Mouse (Mus musculus) limb, embryonic 12.5 days (tissue): Measurements from ENCODE around the gene Bet1l. TPM values are rescaled to one million over a fixed set of nuclear protein-coding genes. Genes with fewer than 3 reads are reported as not detected.

Experiments
- ATAC-seq: fragments of 200-750 bp; cut with Nextera tagmentation; 2 replicates; pipeline ENCODE4 v1.8.0; 2017; ENCODE audit warnings: low read depth, moderate TSS enrichment; ENCODE audit not compliant: insufficient number of reproducible peaks, insufficient read depth, low FRiP score, low TSS enrichment
- H3K27ac ChIP-seq: fragments of 300-500 bp; sonication (generic); 2 replicates; pipeline ENCODE4 v1.5.1; 2016; ENCODE audit warnings: mild to moderate bottlenecking, moderate library complexity
- H3K27me3 ChIP-seq: fragments of 300-500 bp; sonication (generic); 2 replicates; pipeline ENCODE4 v1.6.1; 2016; ENCODE audit warnings: mild to moderate bottlenecking, moderate library complexity
- H3K36me3 ChIP-seq: fragments of 300-500 bp; sonication (generic); 2 replicates; pipeline ENCODE4 v1.6.1; 2016; ENCODE audit warnings: mild to moderate bottlenecking, moderate library complexity
- H3K4me1 ChIP-seq: fragments of 300-500 bp; sonication (generic); replicated peaks from 2 replicates; pipeline ENCODE4 v1.6.1; 2016
- H3K4me2 ChIP-seq: fragments of 300-500 bp; sonication (generic); 2 replicates; pipeline ENCODE4 v1.6.1; 2016; ENCODE audit warnings: mild to moderate bottlenecking, moderate library complexity
- H3K4me3 ChIP-seq: fragments of 300-500 bp; sonication (generic); replicated peaks from 2 replicates; pipeline ENCODE4 v1.5.1; 2016; ENCODE audit warnings: mild to moderate bottlenecking
- H3K9ac ChIP-seq: fragments of 300-500 bp; sonication (generic); replicated peaks from 2 replicates; pipeline ENCODE4 v1.6.1; 2016; ENCODE audit warnings: mild to moderate bottlenecking, moderate library complexity
- H3K9me3 ChIP-seq: fragments of 300-500 bp; sonication (generic); 2 replicates; pipeline ENCODE4 v1.6.1; 2016; ENCODE audit warnings: mild to moderate bottlenecking, moderate library complexity
- WGBS: fragments of 180-500 bp; shearing (Covaris S2); methylation state at CpG from one replicate; pipeline ENCODE4 v1.1.7; 2016; 5-methylcytosine and 5-hydroxymethylcytosine counted together
- polyA plus RNA-seq: library from polyadenylated mRNA; unstranded; fragments of >200 nt; fragmentation: Nextera tagmentation; extraction: Ambion mirVana; gene quantifications from 2 replicates; pipeline ENCODE4 v1.2.1, GENCODE M21; 2016

Bet1l gene
- polyA plus RNA-seq, 1 experiment from 2014 or later: 38.3 TPM

DNA sequence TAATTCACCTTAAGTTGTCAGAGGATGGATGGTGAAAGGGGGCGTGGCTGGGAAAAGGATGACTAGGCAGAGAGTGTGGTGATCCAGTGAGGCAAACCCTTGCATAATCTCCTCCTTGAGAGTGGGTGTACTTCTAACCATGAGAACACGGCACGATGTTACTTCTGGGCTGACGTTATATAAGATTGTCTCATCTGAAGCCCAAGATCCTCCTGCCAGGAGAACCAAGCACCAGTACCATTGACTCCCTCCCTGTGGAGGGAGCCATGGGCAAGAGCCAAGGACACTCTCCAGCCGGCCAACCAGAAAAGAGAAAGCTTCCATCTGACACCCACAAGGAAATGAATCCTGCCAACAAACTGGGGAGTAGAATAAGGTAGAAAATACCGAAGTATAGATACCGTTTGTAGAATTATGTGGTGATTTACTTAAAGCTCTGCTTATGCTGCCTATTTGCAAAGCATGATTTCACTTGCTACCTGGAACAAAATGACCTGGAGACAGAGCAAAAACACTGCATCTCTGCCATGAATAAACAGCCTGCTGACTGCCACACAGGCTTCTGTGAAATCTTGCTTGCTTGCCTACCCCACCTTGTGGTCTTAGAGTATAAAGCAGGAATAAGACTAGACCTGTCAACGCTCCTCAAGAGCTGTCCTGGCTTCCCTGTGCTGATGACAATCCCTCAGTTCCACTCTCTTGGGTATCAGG, 29.1 kb downstream of the Bet1l start:
- Histone ChIP-seq H3K4me2 (no peak overlapping the region), H3K4me3 (no peak overlapping the region), H3K27me3 (peaks cover 3% of the 10 kb centered on the region; the same call in 1 of the 2 replicates), H3K27ac (no peak overlapping the region), H3K36me3 (no peaks in the 10 kb centered on the region), H3K9me3 (no peaks in the 10 kb centered on the region), H3K4me1 (no peaks in the 10 kb centered on the region), H3K9ac (no peak overlapping the region)
- WGBS: 45% methylated on average over 8 of the region's 8 CpGs
- ATAC-seq: no peak

DNA sequence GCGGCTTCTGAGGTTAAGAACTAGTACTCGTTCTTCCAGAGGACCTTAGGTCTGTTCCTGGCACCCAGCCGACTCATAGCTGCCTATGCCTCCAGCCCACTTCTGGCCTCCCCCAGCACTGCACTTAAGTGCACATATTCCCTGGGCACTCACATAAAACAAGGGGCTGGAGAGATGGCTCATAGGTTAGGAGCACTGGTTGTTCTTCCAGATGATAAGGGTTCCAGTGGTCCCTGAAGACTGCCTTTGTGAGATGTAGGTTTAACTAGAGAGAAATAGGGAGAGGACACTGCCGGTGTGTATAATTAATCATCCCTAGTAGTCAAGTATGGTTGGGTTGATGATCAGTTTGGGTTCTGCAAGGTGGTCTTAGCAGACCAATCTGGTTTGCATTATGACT, 34.6 kb downstream of the Bet1l start:
- Histone ChIP-seq H3K36me3 (no peaks in the 10 kb centered on the region), H3K9ac (no peak overlapping the region), H3K27me3 (peaks cover 3% of the 10 kb centered on the region; the same call in 1 of the 2 replicates), H3K27ac (no peak overlapping the region), H3K4me3 (no peak overlapping the region), H3K4me1 (no peaks in the 10 kb centered on the region; the same call in 1 of the 2 replicates), H3K4me2 (no peak overlapping the region), H3K9me3 (no peaks in the 10 kb centered on the region)
- ATAC-seq: no peak
- WGBS: 92% methylated on average over 4 of the region's 4 CpGs

DNA sequence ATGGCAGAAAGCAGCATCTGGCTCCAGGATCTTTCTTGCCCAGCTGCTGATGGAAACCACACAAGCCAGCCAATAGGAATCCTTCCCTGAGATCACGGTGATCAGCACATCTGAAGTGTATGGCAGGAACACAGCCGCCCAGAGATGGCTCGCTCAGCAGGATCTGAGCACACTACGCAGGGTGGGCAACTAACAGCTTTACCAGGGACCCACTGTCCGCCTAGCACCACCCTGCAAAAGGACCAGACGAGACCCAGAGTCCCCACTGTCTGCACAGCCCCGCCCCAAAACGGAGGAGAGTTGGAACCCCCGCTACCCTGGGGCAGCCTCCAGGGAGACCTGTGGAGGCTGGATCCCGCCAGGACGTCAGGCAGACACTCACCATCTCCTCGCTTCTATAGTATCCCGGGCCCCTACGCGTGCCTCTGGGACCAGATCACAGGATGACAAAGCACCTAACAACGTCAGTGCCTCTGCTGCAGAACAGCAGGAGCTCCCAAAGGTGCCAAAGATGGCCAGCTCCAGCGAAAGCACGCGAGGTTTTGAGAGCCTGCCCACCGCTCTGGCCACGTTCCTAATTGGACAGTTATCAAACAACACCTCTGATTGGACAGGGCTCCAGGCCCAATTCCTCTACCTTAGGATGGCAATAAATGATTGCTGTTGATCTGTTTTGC, 35.6 kb downstream of the Bet1l start, which contains the start of gene Zfp941:
Gene Zfp941, minus strand, starts transcription at position 526 of the 677 bp plus-strand sequence.
- 1% methylated on average over 21 of the region's 21 CpGs for WGBS

DNA sequence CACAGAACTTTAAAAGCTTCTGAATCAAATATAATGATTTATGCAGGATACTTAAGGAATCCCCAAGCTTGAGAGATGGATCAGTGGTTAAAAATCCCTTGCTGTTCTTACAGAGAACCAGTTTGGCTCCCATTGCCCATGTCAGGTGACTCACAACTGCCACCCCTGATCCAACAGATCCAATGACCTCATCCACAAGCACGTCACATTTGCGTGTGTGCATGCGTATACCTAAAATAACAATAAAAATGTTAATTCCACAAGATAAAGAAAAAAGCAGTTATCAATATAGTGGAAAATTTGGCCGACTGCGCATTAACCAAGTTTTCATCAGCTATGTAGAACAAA, 36.1 kb downstream of the Bet1l start:
- WGBS: 45% methylated on average over 5 of the region's 5 CpGs

More for the DNA sequence above, 35.6 kb downstream of the Bet1l start, which contains the start of gene Zfp941:
- H3K36me3 ChIP-seq: no peaks in the 10 kb centered on the region
- peak; percentile 71 for ATAC-seq
- peak within 1 kb of the TSS; percentile 70 for H3K4me2 ChIP-seq
- H3K4me3 ChIP-seq: peak within 1 kb of the TSS; percentile 56
- H3K27ac ChIP-seq: no peak within 1 kb of the TSS
- H3K9ac ChIP-seq: peak within 1 kb of the TSS; percentile 44
- H3K9me3 ChIP-seq: no peaks in the 10 kb centered on the region
- no peaks in the 10 kb centered on the region; the same call in 1 of the 2 replicates for H3K4me1 ChIP-seq
- H3K27me3 ChIP-seq: peaks cover 3% of the 10 kb centered on the region; the same call in 1 of the 2 replicates

DNA sequence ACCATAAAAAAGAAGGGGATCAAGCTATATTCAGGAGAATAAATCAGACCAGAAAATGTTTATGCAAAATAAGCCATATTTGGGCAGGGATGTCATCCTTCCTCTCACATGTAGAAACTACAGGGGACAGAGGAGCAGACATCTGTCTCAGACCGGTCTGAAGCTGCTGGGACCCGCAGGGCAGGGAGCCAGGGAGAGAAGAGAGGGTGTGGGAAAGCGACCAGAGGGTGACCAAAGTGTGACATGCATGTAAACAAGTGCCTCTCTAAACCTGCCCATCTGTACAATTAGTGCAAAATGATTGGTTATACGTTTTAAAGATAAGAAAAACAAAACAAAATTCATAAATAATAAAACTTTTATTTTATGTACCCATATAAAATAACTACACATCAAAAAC, 37.2 kb downstream of the Bet1l start:
- Histone ChIP-seq H3K27me3 (peaks cover 3% of the 10 kb centered on the region; the same call in 1 of the 2 replicates), H3K9me3 (no peaks in the 10 kb centered on the region), H3K9ac (no peak overlapping the region), H3K4me3 (no peak overlapping the region), H3K27ac (no peak overlapping the region), H3K4me2 (no peak overlapping the region), H3K36me3 (no peaks in the 10 kb centered on the region), H3K4me1 (no peaks in the 10 kb centered on the region; the same call in 1 of the 2 replicates)
- WGBS: 81% methylated on average over 4 of the region's 4 CpGs
- no peak for ATAC-seq

More for the DNA sequence above, 36.1 kb downstream of the Bet1l start:
- ATAC-seq: no peak
- Histone ChIP-seq H3K27me3 (peaks cover 3% of the 10 kb centered on the region; the same call in 1 of the 2 replicates), H3K27ac (no peak overlapping the region), H3K9ac (peak overlapping the region; percentile 44; the same call in 1 of the 2 replicates), H3K4me2 (peak overlapping the region; percentile 70), H3K36me3 (no peaks in the 10 kb centered on the region), H3K4me1 (no peaks in the 10 kb centered on the region; the same call in 1 of the 2 replicates), H3K4me3 (peak overlapping the region; percentile 56), H3K9me3 (no peaks in the 10 kb centered on the region)

DNA sequence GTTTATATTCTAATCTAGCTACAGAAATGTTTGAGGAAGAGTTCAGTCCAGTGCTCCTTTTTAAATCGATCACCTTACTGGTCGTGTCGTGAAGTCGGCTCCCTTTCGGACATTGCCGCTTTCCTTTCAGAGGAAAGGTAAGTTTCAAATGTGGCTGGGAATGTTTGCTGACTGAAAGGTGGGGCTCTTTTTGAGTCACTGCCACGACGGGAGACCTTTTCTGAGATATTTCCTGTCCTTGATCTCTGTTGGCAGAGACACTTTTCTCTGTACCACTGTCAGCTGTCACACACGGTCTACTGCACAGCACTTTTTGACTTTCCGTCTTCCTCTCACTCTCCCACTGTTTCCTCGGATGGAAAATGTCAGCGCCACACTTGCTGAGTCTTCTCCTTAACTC, 44.5 kb downstream of the Bet1l start:
- H3K4me3 ChIP-seq: no peak overlapping the region
- H3K27me3 ChIP-seq: no peaks in the 10 kb centered on the region
- H3K4me1 ChIP-seq: no peaks in the 10 kb centered on the region
- H3K4me2 ChIP-seq: no peak overlapping the region
- H3K9ac ChIP-seq: no peak overlapping the region
- no peak overlapping the region for H3K27ac ChIP-seq
- H3K9me3 ChIP-seq: no peaks in the 10 kb centered on the region
- WGBS: 91% methylated on average over 12 of the region's 12 CpGs
- H3K36me3 ChIP-seq: peaks cover 29% of the 10 kb centered on the region
- no peak for ATAC-seq

DNA sequence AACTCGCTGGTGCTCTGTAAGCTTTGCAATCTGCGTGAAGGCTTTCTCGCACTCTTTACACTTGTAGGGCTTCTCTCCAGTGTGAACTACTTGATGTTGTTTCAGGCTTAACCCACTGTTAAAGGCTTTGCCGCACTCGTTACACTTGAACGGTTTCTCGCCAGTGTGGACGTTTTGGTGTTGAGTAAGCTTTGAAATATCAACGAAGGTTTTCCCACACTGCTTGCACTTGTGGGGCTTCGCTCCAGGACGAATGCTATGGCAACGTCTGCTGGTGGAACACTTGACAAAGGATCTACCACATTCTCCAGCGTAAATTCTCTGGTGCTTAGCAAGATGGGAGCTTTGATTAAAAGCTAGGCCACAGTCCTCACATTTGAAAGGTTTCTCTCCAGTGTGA, 45.7 kb downstream of the Bet1l start:
- H3K27ac ChIP-seq: no peak overlapping the region
- H3K4me3 ChIP-seq: no peak overlapping the region
- no peaks in the 10 kb centered on the region for H3K27me3 ChIP-seq
- H3K9me3 ChIP-seq: no peaks in the 10 kb centered on the region
- H3K4me1 ChIP-seq: no peaks in the 10 kb centered on the region
- H3K4me2 ChIP-seq: no peak overlapping the region
- H3K36me3 ChIP-seq: peaks cover 29% of the 10 kb centered on the region
- no peak for ATAC-seq
- WGBS: 91% methylated on average over 13 of the region's 13 CpGs
- H3K9ac ChIP-seq: no peak overlapping the region

DNA sequence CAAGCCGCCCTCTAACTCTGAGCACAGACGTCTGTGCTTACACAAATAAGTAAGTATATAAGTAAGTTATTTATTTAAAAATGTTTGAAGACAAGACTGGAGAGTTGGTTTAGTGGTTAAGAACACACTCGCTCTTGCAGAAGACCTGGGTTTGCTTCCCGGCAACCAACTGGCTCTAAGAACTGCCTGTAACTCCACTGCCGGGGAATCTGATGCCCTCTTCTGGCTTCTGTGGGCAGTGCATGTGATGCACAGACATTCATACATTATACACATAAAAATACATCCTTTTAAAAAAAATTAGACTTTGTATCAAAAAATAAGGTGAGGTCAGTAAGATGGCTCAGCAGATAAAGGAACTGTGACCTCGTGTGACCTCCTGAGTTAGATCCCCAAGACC, 46.9 kb downstream of the Bet1l start:
- whole genome bisulfite sequencing: 89% methylated on average over 6 of the region's 6 CpGs

DNA sequence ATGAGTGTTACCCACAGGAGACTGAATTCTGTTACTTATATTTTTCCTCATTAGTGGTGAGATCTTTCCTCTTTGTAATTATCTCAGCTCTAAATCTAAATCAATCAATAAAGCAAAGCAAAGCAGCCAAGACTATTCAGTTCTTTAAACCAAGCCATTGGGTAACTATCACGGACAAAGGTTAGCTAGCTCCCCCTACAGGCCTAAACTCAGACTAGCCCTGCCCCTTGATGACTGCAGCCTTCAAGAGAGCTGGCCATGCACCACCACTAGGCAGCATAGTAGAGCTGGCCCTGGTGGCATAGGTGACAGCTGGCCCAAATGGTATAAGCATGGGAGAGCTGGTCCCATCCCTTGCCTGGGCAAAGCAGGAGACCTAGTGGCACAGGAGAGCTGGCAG, 51.7 kb downstream of the Bet1l start:
- no peak for ATAC-seq
- Histone ChIP-seq H3K4me1 (no peaks in the 10 kb centered on the region), H3K27ac (no peak overlapping the region), H3K9me3 (no peaks in the 10 kb centered on the region), H3K36me3 (peaks cover 6% of the 10 kb centered on the region), H3K9ac (no peak overlapping the region), H3K27me3 (no peaks in the 10 kb centered on the region), H3K4me2 (no peak overlapping the region), H3K4me3 (no peak overlapping the region)
- WGBS: 17% methylated on average over 1 of the region's 1 CpGs

More for the DNA sequence above, 46.9 kb downstream of the Bet1l start:
- Histone ChIP-seq H3K36me3 (peaks cover 29% of the 10 kb centered on the region), H3K9ac (no peak overlapping the region), H3K4me2 (no peak overlapping the region), H3K9me3 (no peaks in the 10 kb centered on the region), H3K4me3 (no peak overlapping the region), H3K4me1 (no peaks in the 10 kb centered on the region), H3K27ac (no peak overlapping the region), H3K27me3 (no peaks in the 10 kb centered on the region)
- ATAC-seq: no peak
